Mouse (Mus musculus) intestine, embryonic 14.5 days (tissue): ENCODE measurements at regions not wholly inside any gene's neighbourhood (a gene's known extent, or its start where the extent isn't known, plus 50 kb on each side); places are given as distances from the start of the nearest gene placed in this dataset.

Source experiments
- ATAC-seq: fragments of 200-750 bp; cut with Nextera tagmentation; replicated peaks from 2 replicates; pipeline ENCODE4 v1.8.0; 2017; ENCODE audit warnings: low read depth, moderate number of reproducible peaks, moderate TSS enrichment, moderate library complexity; ENCODE audit not compliant: low FRiP score, low TSS enrichment
- DNase-seq: peaks from one replicate; pipeline ENCODE4 v3.0.0-alpha.2; 2018; ENCODE audit warnings: low spot score
- H3K27ac ChIP-seq: fragments of 300-500 bp; sonication (generic); 2 replicates; pipeline ENCODE4 v1.5.1; 2014; ENCODE audit warnings: low read depth, mild to moderate bottlenecking, control low read depth
- H3K27me3 ChIP-seq: fragments of 300-500 bp; sonication (generic); replicated peaks from 2 replicates; pipeline ENCODE4 v1.6.1; 2014; ENCODE audit warnings: low read length, control low read depth; ENCODE audit not compliant: control insufficient read depth, insufficient read depth
- H3K36me3 ChIP-seq: fragments of 300-500 bp; sonication (generic); 2 replicates; pipeline ENCODE4 v1.6.1; 2014; ENCODE audit warnings: low read length, control low read depth; ENCODE audit not compliant: control insufficient read depth, insufficient read depth
- H3K4me1 ChIP-seq: fragments of 300-500 bp; sonication (generic); replicated peaks from 2 replicates; pipeline ENCODE4 v1.6.1; 2014; ENCODE audit warnings: low read length, control low read depth, mixed read lengths; ENCODE audit not compliant: control insufficient read depth, insufficient read depth
- H3K4me2 ChIP-seq: fragments of 300-500 bp; sonication (generic); 2 replicates; pipeline ENCODE4 v1.6.1; 2014; ENCODE audit warnings: low read length
- H3K4me3 ChIP-seq: fragments of 300-500 bp; sonication (generic); 2 replicates; pipeline ENCODE4 v1.5.1; 2014; ENCODE audit warnings: low read depth, low read length, control low read depth, mixed read lengths
- H3K9ac ChIP-seq: fragments of 300-500 bp; sonication (generic); 2 replicates; pipeline ENCODE4 v1.6.1; 2014; ENCODE audit warnings: mild to moderate bottlenecking, low read length
- H3K9me3 ChIP-seq: fragments of 300-500 bp; sonication (generic); 2 replicates; pipeline ENCODE4 v1.6.1; 2016; ENCODE audit warnings: low read length, control low read depth; ENCODE audit not compliant: control insufficient read depth
- WGBS: fragments of 180-500 bp; shearing (Covaris S2); extraction: QIAGEN DNeasy Blood & Tissue Kit; methylation state at CpG from one replicate; pipeline ENCODE4 v1.1.7; 2014; 5-methylcytosine and 5-hydroxymethylcytosine counted together

- no peak overlapping the region for H3K4me3 ChIP-seq
- no peak overlapping the region for H3K27ac ChIP-seq
- H3K27me3 ChIP-seq, result no peaks in the 10 kb centered on the region
- no peak overlapping the region for H3K9ac ChIP-seq
- no peak overlapping the region for H3K4me2 ChIP-seq
- WGBS, result 71% methylated on average over 2 of the region's 2 CpGs
- no peak for ATAC-seq
- DNase-seq, result no peak
- no peaks in the 10 kb centered on the region for H3K4me1 ChIP-seq
- H3K36me3 ChIP-seq, result no peaks in the 10 kb centered on the region
- no peaks in the 10 kb centered on the region for H3K9me3 ChIP-seq
Measured at GRCm38 (mm10) chr2:148567930-148568481, 104.4 kb upstream of the Nxt1 start.

- no peak overlapping the region for H3K27ac ChIP-seq
- WGBS, result 63% methylated on average over 3 of the region's 3 CpGs
- no peaks in the 10 kb centered on the region for H3K27me3 ChIP-seq
- no peak overlapping the region for H3K4me2 ChIP-seq
- no peak for DNase-seq
- no peak overlapping the region for H3K9ac ChIP-seq
- H3K9me3 ChIP-seq, result no peaks in the 10 kb centered on the region
- H3K4me1 ChIP-seq, result peaks cover 27% of the 10 kb centered on the region
- no peaks in the 10 kb centered on the region for H3K36me3 ChIP-seq
- no peak overlapping the region for H3K4me3 ChIP-seq
- ATAC-seq, result no peak
Measured at GRCm38 (mm10) chr2:148563390-148563789, 109.0 kb upstream of the Nxt1 start.

GRCm38 (mm10) chr2:148562041-148562440 is 110.4 kb upstream of the Nxt1 start:
- H3K4me2 ChIP-seq, result no peak overlapping the region
- H3K4me1 ChIP-seq, result peaks cover 27% of the 10 kb centered on the region
- no peaks in the 10 kb centered on the region for H3K27me3 ChIP-seq
- H3K4me3 ChIP-seq, result no peak overlapping the region
- WGBS, result 77% methylated on average over 3 of the region's 3 CpGs
- DNase-seq, result no peak
- H3K9me3 ChIP-seq, result no peaks in the 10 kb centered on the region
- no peaks in the 10 kb centered on the region for H3K36me3 ChIP-seq
- H3K27ac ChIP-seq, result no peak overlapping the region
- no peak for ATAC-seq
- H3K9ac ChIP-seq, result no peak overlapping the region

- peak overlapping the region; percentile 82 for H3K27ac ChIP-seq
- H3K4me2 ChIP-seq, result no peak overlapping the region
- H3K36me3 ChIP-seq, result no peaks in the 10 kb centered on the region
- H3K9ac ChIP-seq, result no peak overlapping the region
- no peak overlapping the region for H3K4me3 ChIP-seq
- WGBS, result 63% methylated on average over 4 of the region's 4 CpGs
- ATAC-seq, result peak; percentile 85
- no peaks in the 10 kb centered on the region for H3K27me3 ChIP-seq
- H3K9me3 ChIP-seq, result no peaks in the 10 kb centered on the region
- peaks cover 27% of the 10 kb centered on the region for H3K4me1 ChIP-seq
- DNase-seq, result no peak
Measured at GRCm38 (mm10) chr2:148560013-148560773, 112.2 kb upstream of the Nxt1 start.

GRCm38 (mm10) chr2:148559376-148559775 is 113.0 kb upstream of the Nxt1 start:
- DNase-seq (no peak), ATAC-seq (no peak)
- H3K4me3 ChIP-seq, result no peak overlapping the region
- WGBS, result 70% methylated on average over 4 of the region's 4 CpGs
- H3K9me3 ChIP-seq, result no peaks in the 10 kb centered on the region
- H3K27ac ChIP-seq, result no peak overlapping the region
- no peaks in the 10 kb centered on the region for H3K27me3 ChIP-seq
- no peaks in the 10 kb centered on the region for H3K36me3 ChIP-seq
- no peak overlapping the region for H3K4me2 ChIP-seq
- H3K9ac ChIP-seq, result no peak overlapping the region
- peaks cover 27% of the 10 kb centered on the region for H3K4me1 ChIP-seq

GRCm38 (mm10) chr2:148558365-148558764 is 114.0 kb upstream of the Nxt1 start:
- no peak overlapping the region for H3K27ac ChIP-seq
- ATAC-seq, result no peak
- no peak overlapping the region for H3K4me2 ChIP-seq
- no peaks in the 10 kb centered on the region for H3K27me3 ChIP-seq
- H3K4me3 ChIP-seq, result no peak overlapping the region
- no peak overlapping the region for H3K9ac ChIP-seq
- DNase-seq, result no peak
- H3K36me3 ChIP-seq, result no peaks in the 10 kb centered on the region
- H3K9me3 ChIP-seq, result no peaks in the 10 kb centered on the region
- peaks cover 27% of the 10 kb centered on the region for H3K4me1 ChIP-seq

- 76% methylated on average over 4 of the region's 4 CpGs for WGBS
- no peak overlapping the region for H3K27ac ChIP-seq
- H3K9me3 ChIP-seq, result no peaks in the 10 kb centered on the region
- ATAC-seq (no peak), DNase-seq (no peak)
- no peaks in the 10 kb centered on the region for H3K27me3 ChIP-seq
- H3K4me2 ChIP-seq, result no peak overlapping the region
- H3K36me3 ChIP-seq, result no peaks in the 10 kb centered on the region
- H3K9ac ChIP-seq, result no peak overlapping the region
- H3K4me1 ChIP-seq, result no peaks in the 10 kb centered on the region
- H3K4me3 ChIP-seq, result no peak overlapping the region
Measured at GRCm38 (mm10) chr2:148551207-148551606, 107.8 kb upstream of the Cd93 start.

GRCm38 (mm10) chr2:148549618-148550017 is 106.3 kb upstream of the Cd93 start:
- Histone ChIP-seq H3K4me2 (no peak overlapping the region), H3K4me3 (no peak overlapping the region), H3K27ac (no peak overlapping the region), H3K36me3 (no peaks in the 10 kb centered on the region), H3K9ac (no peak overlapping the region), H3K4me1 (no peaks in the 10 kb centered on the region), H3K27me3 (no peaks in the 10 kb centered on the region), H3K9me3 (no peaks in the 10 kb centered on the region)
- ATAC-seq (no peak), DNase-seq (no peak)
- 84% methylated on average over 1 of the region's 1 CpGs for WGBS

- H3K9me3 ChIP-seq, result no peaks in the 10 kb centered on the region
- H3K4me2 ChIP-seq, result no peak overlapping the region
- no peak overlapping the region for H3K4me3 ChIP-seq
- no peak overlapping the region for H3K27ac ChIP-seq
- no peak overlapping the region for H3K9ac ChIP-seq
- DNase-seq (no peak), ATAC-seq (no peak)
- no peaks in the 10 kb centered on the region for H3K27me3 ChIP-seq
- H3K36me3 ChIP-seq, result no peaks in the 10 kb centered on the region
- no peaks in the 10 kb centered on the region for H3K4me1 ChIP-seq
Measured at GRCm38 (mm10) chr2:148542340-148542739, 99.0 kb upstream of the Cd93 start.
